Mouse (Mus musculus): ENCODE results near the gene Lnx2. TPM values are rescaled to one million over a fixed set of nuclear protein-coding genes. Genes with fewer than 3 reads are reported as not detected.

The Lnx2 gene
- total and polyA plus RNA-seq, 2 experiments from 2014 or later, result 5.6 to 10.0 TPM

DNA sequence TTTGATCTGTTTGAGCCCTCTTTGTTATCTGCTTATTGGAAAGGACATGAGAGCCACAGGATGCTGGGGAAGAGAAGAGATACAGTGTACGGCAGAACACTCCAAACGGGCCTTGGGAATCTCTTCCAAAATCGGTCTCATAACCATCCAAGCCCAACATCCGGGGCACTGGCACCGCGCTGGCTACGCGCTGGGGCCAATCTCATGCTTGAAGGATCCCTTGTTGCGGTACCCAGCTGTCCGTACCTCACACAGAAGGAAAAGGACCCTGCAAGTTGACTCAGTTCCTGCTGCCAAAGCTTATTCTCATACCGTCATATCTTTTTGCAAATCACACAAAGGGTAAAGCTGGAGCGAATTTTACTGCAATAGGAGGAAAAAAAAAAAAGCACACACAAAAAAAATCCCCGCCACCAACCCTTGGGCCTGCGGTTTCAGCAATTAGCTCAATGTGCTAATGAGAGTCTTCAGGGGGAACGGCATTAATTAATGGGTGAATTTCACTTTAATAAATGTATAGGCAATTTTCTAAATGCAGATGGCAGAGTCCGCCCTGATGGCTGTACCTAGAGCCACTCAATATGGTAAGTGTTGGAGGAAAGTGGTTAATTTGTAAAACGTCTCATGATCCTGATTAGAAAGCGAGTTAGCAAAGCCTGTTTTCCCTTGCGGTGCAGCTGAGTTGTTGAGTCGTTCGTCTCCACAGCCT is 90.5 kb downstream of the Lnx2 start:
- Histone ChIP-seq H3K27ac (ENCODE audit: low read depth, low read length) (no peak overlapping the region), H3K27me3 (ENCODE audit: insufficient read depth, low read length) (no peaks in the 10 kb centered on the region), H3K36me3 (ENCODE audit: insufficient read depth) (no peaks in the 10 kb centered on the region), H3K4me2 (ENCODE audit: low read depth) (peak overlapping the region; percentile 8), H3K4me1 (ENCODE audit: insufficient read depth) (peaks cover 7% of the 10 kb centered on the region; the same call in 1 of the 2 replicates), H3K9ac (no peak overlapping the region; the same call in 1 of the 2 replicates), H3K4me3 (ENCODE audit: low read depth, low read length) (no peak overlapping the region), H3K9me3 (ENCODE audit: low read length) (no peaks in the 10 kb centered on the region)
- TF ChIP-seq CTCF (IDR thresholded peaks at IDR 0.05; ENCODE audit: low read depth), result no peak
- DNase-seq (peak; percentile 51), ATAC-seq (peak; percentile 24; the same call in 1 of the 2 replicates)
- 24% methylated on average over 21 of the region's 21 CpGs for WGBS

DNA sequence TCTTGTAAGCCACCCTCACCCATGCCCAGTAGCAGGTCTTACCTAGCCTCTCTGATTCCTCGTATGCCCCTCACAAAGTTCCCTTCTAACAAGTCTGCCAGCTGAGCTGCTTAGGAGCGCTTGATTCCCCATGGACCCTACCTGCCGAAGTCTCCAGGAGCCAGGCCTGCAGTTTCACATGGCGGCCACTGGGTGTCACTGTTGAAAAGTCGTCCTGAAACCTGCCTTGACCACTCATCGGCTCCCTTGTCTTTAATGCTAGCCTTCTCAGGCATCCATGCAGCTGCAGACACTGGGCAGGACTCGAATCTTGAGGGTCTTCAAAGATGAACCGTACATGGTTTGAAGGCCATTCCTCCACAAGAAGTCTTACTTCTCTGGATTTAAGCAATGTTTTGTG is 93.2 kb downstream of the Lnx2 start:
- H3K4me1 ChIP-seq (ENCODE audit: insufficient read depth), result peaks cover 7% of the 10 kb centered on the region; the same call in 1 of the 2 replicates
- 9% methylated on average over 8 of the region's 8 CpGs for WGBS
- H3K36me3 ChIP-seq (ENCODE audit: insufficient read depth), result no peaks in the 10 kb centered on the region
- H3K4me2 ChIP-seq (ENCODE audit: low read depth), result no peak overlapping the region
- ATAC-seq (no peak), DNase-seq (peak; percentile 81)
- H3K27ac ChIP-seq (ENCODE audit: low read depth, low read length), result no peak overlapping the region
- H3K9me3 ChIP-seq (ENCODE audit: low read length), result no peaks in the 10 kb centered on the region
- peak; percentile 92 for TF ChIP-seq CTCF (IDR thresholded peaks at IDR 0.05; ENCODE audit: low read depth)
- no peak overlapping the region for H3K9ac ChIP-seq
- no peaks in the 10 kb centered on the region for H3K27me3 ChIP-seq (ENCODE audit: insufficient read depth, low read length)
- H3K4me3 ChIP-seq (ENCODE audit: low read depth, low read length), result no peak overlapping the region

DNA sequence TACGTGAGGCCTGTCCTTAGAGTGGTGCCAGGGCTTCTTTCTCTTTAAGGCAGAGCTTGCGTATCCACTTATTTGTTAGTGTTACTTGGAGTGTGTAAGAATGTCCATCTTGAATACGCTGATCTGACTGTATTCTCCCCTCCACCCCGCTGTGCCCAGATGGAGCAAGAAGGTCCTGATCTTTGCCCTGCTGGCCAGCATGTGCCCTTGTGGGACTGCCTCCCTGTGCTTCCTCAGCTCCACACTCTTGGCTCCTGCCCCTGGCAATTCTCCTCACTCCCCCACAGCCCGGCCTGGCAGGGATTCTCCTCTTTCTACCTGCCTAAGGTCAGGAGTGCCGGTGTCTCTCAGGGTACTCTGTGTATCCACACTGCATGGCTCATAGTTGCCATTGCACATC is 95.0 kb downstream of the Lnx2 start:
- Histone ChIP-seq H3K27ac (ENCODE audit: low read depth, low read length) (no peak overlapping the region), H3K4me1 (ENCODE audit: insufficient read depth) (peaks cover 7% of the 10 kb centered on the region; the same call in 1 of the 2 replicates), H3K36me3 (ENCODE audit: insufficient read depth) (no peaks in the 10 kb centered on the region), H3K27me3 (ENCODE audit: insufficient read depth, low read length) (no peaks in the 10 kb centered on the region), H3K4me2 (ENCODE audit: low read depth) (no peak overlapping the region), H3K9me3 (ENCODE audit: low read length) (no peaks in the 10 kb centered on the region), H3K9ac (no peak overlapping the region), H3K4me3 (ENCODE audit: low read depth, low read length) (no peak overlapping the region)
- ATAC-seq (no peak), DNase-seq (no peak)
- no peak for TF ChIP-seq CTCF (IDR thresholded peaks at IDR 0.05; ENCODE audit: low read depth)
- 90% methylated on average over 6 of the region's 6 CpGs for whole genome bisulfite sequencing

- DNase-seq, result no peak
- no peaks in the 10 kb centered on the region for H3K36me3 ChIP-seq (ENCODE audit: insufficient read depth)
- H3K27me3 ChIP-seq (ENCODE audit: insufficient read depth, low read length), result no peaks in the 10 kb centered on the region; the same call in 1 of the 2 replicates
- no peak for TF ChIP-seq CTCF (IDR thresholded peaks at IDR 0.05; ENCODE audit: low read depth)
- no peaks in the 10 kb centered on the region for H3K9me3 ChIP-seq (ENCODE audit: low read length)
- ATAC-seq, result no peak
- H3K4me3 ChIP-seq (ENCODE audit: low read depth, low read length), result no peak overlapping the region
- no peak overlapping the region for H3K27ac ChIP-seq (ENCODE audit: low read depth, low read length)
- H3K4me2 ChIP-seq (ENCODE audit: low read depth), result no peak overlapping the region
- no peak overlapping the region for H3K9ac ChIP-seq
- no peaks in the 10 kb centered on the region for H3K4me1 ChIP-seq (ENCODE audit: insufficient read depth)
- 60% methylated on average over 13 of the region's 13 CpGs for WGBS
Observed at GRCm38 (mm10) chr5:146974781-146975123, 101.6 kb downstream of the Lnx2 start.

- WGBS, result 83% methylated on average over 25 of the region's 25 CpGs
- no peak for TF ChIP-seq CTCF (IDR thresholded peaks at IDR 0.05; ENCODE audit: low read depth)
- H3K27ac ChIP-seq (ENCODE audit: low read depth, low read length), result no peak overlapping the region
- H3K4me2 ChIP-seq (ENCODE audit: low read depth), result no peak overlapping the region
- no peaks in the 10 kb centered on the region; the same call in 1 of the 2 replicates for H3K27me3 ChIP-seq (ENCODE audit: insufficient read depth, low read length)
- H3K36me3 ChIP-seq (ENCODE audit: insufficient read depth), result no peaks in the 10 kb centered on the region
- no peak for DNase-seq
- H3K4me1 ChIP-seq (ENCODE audit: insufficient read depth), result no peaks in the 10 kb centered on the region
- no peak overlapping the region for H3K4me3 ChIP-seq (ENCODE audit: low read depth, low read length)
- no peak for ATAC-seq
- no peaks in the 10 kb centered on the region for H3K9me3 ChIP-seq (ENCODE audit: low read length)
- no peak overlapping the region for H3K9ac ChIP-seq
Observed at GRCm38 (mm10) chr5:146973858-146974780, 102.3 kb downstream of the Lnx2 start.

DNA sequence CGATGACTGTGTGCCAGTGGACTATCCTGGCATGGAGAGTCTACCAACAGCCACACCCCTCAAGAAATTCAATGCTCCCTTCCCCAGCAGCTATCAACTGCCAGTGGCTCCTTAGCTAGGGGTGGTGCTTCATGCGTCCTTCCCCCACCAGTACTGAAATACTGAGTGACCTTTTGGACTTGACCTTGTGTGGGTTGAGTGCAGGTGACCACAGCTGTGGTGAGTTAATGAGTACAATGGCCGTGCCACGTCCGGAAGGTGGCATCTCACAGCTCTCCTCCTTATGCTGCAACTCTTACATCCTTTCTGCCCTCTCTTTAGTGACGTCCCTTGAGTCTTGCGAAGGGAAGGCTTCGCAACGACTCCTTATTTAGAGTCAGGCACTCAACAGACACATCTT is 103.0 kb downstream of the Lnx2 start:
- no peak for TF ChIP-seq CTCF (IDR thresholded peaks at IDR 0.05; ENCODE audit: low read depth)
- no peak overlapping the region for H3K4me2 ChIP-seq (ENCODE audit: low read depth)
- H3K36me3 ChIP-seq (ENCODE audit: insufficient read depth), result no peaks in the 10 kb centered on the region
- no peak overlapping the region for H3K4me3 ChIP-seq (ENCODE audit: low read depth, low read length)
- no peak for DNase-seq
- H3K9ac ChIP-seq, result no peak overlapping the region
- no peak overlapping the region for H3K27ac ChIP-seq (ENCODE audit: low read depth, low read length)
- no peaks in the 10 kb centered on the region; the same call in 1 of the 2 replicates for H3K27me3 ChIP-seq (ENCODE audit: insufficient read depth, low read length)
- WGBS, result 92% methylated on average over 9 of the region's 9 CpGs
- no peak for ATAC-seq
- H3K9me3 ChIP-seq (ENCODE audit: low read length), result no peaks in the 10 kb centered on the region
- H3K4me1 ChIP-seq (ENCODE audit: insufficient read depth), result no peaks in the 10 kb centered on the region
